Mouse (Mus musculus): ENCODE measurements around the gene Fry.

Fry gene

DNA sequence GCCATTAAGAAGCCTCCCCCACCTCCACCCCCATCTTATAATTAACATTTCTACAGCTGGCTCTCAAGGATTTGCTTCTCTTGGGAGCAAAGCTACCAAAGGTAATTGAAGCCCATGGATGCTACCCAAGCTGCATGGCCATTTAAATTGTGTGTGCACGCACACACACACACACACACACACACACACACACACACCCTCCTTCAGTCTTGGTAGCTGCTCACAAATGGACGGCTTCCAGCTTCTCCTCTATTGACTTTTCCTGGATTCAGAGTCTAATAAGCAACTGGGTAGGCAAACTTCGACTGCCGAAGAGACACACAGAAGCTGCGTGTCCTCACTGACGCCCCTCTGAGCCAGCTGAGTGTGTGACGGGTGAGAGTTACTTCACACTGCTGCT is 11.7 kb downstream of the Fry start:
- DNase-seq, result no peak

GRCm38 (mm10) chr5:150131166-150131565 is 12.7 kb downstream of the Fry start:
- DNase-seq, result no peak

DNA sequence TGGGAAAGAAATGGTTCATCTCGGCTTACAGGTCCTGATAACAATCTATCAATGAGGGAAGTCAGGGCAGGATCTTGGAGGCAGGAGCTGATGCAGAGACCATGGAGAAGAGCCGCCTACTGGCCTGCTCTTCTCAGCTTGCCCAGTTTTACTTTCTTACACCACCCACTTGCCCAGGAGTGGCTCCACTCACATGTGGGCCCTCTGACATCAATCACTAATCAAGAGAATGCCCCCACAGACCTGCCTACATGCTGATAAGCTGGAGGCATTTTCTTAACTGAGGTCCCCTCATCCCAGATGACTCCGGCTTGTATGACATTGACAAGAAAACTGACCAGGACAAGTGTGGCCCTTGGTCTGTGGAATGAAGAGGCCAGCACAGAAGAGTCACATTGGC is 16.2 kb downstream of the Fry start:
- DNase-seq, result no peak

- no peak for DNase-seq
These were observed 17.1 kb downstream of the Fry start for GRCm38 (mm10) chr5:150135529-150135928.

DNA sequence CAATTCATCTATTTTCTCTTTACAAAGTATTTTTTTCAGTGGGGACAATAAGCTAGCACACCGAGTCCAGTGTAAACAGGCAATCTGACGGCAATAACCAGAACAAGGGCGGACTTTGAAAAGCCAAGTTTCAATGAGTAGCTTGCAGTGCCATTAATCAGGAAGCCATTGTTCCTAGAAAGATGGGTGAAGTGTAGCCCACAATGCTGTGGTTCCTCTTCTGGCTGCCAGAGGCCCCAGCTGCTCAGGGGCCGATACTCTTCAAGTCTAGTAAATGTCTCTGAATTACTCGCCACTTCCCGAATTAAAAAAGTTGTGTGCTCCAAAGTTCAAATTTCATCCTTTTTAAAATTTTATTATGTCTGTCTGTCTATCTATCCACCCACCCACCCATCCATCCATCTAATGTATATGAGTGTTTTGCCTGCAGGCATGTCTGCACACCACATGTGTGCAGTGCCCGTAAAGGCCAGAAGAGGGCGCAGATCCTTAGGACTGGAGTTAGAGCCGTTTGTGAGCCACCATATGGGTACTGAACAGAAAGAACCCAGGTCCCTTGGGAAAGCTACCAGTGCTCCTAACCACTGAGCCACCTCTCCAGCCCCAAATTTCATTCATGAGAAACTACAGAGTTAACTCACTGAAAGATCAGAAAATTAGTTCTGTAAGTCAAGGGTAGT is 19.5 kb downstream of the Fry start:
- no peak for DNase-seq

- DNase-seq, result no peak
These were observed 22.1 kb downstream of the Fry start for GRCm38 (mm10) chr5:150140513-150140912.

- DNase-seq, result no peak
These were observed 27.5 kb downstream of the Fry start for GRCm38 (mm10) chr5:150145967-150146366.

DNA sequence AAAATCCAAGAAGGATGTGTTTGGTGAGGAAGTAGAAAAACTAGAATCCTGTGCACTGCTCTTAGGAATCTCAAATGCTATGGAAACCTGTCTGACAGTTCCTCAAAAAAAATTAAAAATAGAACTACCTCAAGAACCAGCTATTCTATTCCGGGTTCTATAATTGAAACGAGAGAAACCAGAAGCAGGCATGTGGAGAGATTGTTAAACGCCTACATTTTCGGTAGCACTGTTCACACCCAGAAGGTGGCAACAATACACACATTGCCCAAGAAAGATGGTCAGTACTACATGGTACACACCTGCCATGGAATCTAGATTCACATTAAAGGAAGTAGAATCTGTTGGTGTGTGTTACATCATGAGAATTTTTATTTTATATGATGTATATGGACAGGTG is 28.2 kb downstream of the Fry start:
- DNase-seq, result no peak

DNA sequence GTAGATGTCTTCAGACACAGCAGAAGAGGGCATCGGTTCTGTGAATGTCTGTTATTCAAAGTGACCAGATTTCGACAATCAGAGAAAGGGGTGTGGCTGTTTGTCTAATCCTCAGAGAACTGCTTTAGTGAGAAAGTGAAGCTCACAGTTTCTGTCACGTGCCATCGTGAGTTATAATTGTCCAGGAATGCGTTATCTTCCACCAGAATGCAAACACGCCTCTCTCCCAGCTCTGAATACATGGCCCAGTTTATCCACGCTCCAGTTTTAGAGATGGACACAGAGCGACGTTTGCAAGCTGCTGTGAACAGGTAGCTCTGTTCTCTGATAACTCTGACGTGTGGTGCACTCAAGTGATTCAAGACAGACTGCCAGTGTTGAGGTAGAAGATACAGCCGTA is 31.3 kb downstream of the Fry start:
- DNase-seq, result no peak

- DNase-seq, result no peak
These were observed 32.5 kb downstream of the Fry start for GRCm38 (mm10) chr5:150150986-150151385.

DNA sequence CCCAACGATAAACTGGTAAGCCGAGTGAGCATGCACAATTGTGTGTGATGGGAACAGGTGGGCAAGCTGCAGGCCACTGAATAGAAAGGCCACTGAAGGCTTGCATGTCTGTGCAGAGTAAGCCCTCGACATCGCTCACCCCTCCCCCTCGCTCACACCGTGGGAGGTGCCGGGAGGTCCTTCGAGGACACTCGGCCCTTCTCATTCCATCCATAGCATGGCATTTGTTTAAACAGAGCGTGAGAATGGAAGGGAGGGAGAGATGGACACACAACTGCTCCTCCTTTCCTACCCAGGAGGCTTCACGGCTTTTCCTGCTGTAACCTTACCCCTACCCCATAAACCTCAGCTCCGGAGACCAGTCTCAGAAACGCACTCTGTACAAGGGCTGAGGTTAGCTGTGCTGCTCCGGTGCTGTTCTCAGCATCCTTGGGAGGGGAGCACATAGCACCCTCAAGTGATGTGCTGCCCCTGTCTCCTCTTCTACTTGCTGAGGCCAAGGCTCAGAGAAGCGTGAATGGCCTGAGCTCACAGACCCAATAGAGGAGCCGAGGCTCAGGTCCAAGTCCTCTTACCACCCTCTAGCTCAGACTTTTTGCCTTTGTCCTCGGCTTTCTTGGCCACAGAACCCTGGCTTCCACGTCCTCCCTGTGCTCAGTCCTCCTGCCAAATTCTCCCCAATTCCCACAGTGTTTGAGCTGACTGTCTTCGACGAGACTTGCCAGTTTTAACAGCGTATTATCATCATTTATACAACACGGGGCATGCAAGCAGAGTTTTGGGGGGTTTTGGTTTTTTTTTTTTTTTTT is 33.8 kb downstream of the Fry start:
- DNase-seq, result peak; percentile 41 to 65

- no peak for DNase-seq
These were observed 34.4 kb downstream of the Fry start for GRCm38 (mm10) chr5:150152880-150153281.

GRCm38 (mm10) chr5:150155388-150155787 is 36.9 kb downstream of the Fry start:
- DNase-seq, result peak; percentile 54 to 56

DNA sequence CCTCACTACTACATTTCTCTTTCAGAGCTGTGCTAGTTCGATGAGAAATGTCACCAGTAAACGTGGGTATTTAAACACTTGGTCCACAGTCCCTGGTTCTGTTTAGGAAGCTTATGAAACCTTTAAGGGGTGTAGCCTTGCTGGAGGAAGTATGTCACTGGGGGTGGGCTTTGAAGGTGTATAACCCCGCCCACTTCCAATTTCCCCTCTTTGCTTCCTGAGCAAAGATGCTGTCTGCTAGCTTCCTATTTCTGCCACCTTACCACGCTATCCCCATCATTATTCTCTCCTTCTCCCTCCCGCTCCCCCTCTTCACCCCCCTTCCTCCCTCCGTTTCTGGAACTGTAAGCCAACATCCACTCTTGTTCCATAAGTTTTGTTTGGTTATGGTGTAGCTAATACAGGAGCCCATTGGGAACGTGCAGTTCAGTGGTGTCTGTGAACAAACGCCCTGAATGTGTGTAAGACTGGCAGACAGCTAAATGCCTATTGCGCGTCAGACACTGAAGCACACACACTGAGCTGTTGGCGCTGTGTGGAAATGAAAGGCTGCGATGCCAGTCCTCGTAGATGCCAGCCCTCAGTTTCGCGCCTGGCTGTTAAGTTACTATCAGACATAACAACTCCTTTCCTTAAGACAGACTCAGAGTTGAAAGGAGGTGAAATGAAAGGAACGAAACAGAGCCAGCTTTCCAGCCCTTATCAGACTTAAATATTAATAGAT is 37.8 kb downstream of the Fry start:
- DNase-seq, result peak; percentile 33 to 49

- peak; percentile 49 to 70 for DNase-seq
These were observed 39.2 kb downstream of the Fry start for GRCm38 (mm10) chr5:150157682-150158081.

- DNase-seq, result no peak
These were observed 40.7 kb downstream of the Fry start for GRCm38 (mm10) chr5:150159151-150159550.

DNA sequence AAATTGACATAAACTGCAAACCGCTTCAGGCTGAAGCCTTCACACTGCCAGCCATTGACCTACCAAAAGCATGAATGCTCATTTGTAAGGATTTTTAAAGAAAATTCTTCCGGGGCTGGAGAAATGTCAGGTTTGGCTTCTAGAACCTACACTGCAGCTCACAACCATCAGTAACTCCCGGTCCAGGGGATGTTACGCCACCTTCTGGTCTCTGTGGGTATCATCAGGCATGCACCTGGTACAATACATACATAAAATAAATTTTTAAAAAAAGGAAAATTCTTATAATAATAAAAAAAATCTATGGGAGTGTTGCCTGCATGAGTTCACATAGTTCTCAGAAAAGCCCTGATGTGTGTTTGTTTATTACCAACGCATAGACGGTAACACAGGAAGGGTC is 42.7 kb downstream of the Fry start:
- DNase-seq, result no peak

DNA sequence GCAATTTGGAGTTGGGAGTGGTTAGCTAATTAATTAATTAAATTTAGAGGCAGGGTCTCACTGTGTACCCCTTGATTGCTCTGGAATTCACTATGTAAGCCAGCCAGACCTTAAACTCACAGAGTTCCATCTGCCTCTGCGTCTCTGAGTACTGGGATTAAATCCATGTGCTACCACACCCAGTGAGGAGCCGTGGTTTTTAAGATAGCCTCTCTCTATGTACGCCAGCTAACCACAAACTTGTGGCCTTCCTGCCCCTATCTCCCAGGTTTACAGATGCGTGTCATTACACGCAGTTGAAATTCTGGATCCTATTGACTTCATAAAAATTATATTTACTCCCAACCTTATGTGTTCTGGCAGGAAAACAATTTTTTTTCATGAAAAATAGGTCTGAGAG is 43.5 kb downstream of the Fry start:
- no peak for DNase-seq

GRCm38 (mm10) chr5:150164671-150165070 is 46.2 kb downstream of the Fry start:
- DNase-seq, result no peak

DNA sequence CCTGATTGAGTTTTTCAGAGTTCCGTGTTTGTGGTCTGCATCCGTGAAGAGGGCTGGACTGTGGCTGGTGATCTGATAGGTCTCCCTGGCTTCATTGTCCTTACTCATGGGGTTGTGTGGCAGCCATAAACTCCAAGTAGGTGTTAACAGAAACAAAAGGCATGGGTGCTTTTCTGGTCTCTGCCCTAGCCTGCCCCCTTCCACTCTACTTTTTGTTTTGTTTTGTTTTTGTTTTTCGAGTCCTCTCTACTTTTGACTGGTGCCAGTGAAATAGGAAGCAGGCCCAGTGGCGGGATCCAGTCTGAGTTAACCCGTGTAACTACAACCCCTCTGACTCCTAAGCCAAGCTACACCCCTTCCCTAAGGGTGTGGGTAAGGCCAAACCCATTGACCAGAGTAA is 48.4 kb downstream of the Fry start:
- no peak for DNase-seq

- no peak for DNase-seq
These were observed 48.8 kb downstream of the Fry start for GRCm38 (mm10) chr5:150167287-150167686.

GRCm38 (mm10) chr5:150168712-150169111 is 50.3 kb downstream of the Fry start:
- DNase-seq, result peak; percentile 59 to 75

DNA sequence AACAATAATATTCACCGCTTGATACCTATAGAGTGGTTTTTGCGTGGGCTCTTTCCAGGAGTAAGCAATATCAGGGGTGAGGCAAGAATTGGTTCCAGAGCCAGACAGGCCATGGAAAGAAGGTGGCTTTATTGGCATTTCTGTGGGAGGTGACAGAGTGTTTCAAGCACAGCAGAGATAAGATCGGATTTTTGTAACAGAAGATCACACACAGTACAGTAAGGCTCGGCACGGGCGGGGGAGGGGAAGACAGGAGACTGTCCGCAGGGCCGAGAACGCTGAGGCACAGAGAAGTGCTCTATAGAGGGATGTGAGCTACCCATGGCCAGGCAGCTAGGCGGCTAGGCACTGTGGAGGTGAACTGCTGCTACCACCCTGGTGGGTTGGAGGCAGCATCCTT is 53.1 kb downstream of the Fry start:
- DNase-seq, result no peak

DNA sequence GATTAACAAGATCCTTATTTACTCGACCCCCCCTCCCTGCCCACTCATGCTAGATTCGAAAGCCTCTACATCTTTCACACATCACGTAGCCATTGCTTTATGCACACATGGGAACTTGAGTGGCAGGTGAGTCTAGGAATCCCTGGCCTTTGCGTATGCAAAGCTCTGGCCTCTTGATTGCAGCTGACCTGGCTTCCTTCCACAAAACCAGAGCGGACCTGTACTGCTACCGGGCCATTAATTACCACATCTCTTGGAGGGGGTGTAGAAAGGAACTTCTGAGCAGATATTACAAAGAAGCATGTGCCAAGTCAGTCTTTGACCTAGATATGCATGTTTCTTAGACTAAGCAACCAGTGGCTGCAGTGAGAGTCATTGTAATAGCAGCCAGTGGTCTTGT is 55.4 kb downstream of the Fry start:
- no peak for DNase-seq

All from lung, postnatal 4 days (tissue).